Mouse (Mus musculus) monocyte, adult 5-6 weeks (primary cell): ENCODE results near the gene Lrrtm4. TPM values are rescaled to one million over a fixed set of nuclear protein-coding genes. Genes with fewer than 3 reads are reported as not detected.

Experiments used
- ATAC-seq: fragments of 153-309, 156-312 bp; replicated peaks from 2 replicates; pipeline ENCODE4 v1.8.0; 2017; ENCODE audit warnings: mild to moderate bottlenecking; ENCODE audit not compliant: low TSS enrichment, insufficient number of reproducible peaks, severe bottlenecking, poor library complexity, low FRiP score
- total RNA-seq: library from RNA; stranded (forward); fragments of 200-1000, 200-491, 200-594 nt; gene quantifications from 3 replicates; pipeline ENCODE4 v1.2.3, GENCODE M21; 2017

The Lrrtm4 gene
- total RNA-seq, 1 experiment from 2014 or later: not detected

DNA sequence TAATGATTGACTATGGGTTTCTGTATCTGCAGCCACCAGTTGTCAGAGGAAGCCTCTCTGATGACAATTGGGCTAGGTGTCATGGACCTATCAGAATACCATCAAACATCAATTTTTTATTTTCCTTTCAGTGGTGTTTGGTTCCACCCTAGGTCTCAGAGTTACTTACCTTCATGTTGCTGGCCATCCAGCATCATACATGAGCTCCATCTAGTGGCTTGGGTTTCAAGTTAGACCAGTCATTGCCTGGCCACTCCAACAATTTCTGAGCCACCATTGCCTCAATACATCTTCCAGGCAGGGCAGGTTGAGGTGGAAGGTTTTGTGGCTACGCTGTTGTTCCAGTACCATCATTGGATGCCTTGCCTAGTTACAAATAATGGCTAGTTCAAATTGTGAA lies 268.3 kb downstream of the Lrrtm4 start:
- ATAC-seq: no peak

DNA sequence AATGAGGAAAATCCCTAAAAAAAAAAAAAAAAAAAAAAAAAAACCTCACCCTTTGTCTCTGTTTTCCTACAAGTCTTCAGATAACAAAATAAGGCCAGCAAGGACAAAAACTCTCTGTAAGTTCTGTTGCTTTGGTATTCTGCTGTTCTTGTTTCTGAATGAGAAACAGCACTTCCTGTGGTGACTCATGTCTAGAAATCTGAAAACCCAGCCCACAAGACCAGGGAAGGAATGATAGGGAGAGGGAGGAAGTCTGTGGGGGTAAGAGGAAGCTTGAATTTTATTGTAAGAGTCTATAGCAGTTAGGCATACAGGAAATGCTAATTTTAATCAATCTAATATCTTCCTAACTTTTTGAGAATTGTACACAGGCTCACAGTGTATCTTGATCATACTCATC lies 283.2 kb downstream of the Lrrtm4 start:
- ATAC-seq: no peak

DNA sequence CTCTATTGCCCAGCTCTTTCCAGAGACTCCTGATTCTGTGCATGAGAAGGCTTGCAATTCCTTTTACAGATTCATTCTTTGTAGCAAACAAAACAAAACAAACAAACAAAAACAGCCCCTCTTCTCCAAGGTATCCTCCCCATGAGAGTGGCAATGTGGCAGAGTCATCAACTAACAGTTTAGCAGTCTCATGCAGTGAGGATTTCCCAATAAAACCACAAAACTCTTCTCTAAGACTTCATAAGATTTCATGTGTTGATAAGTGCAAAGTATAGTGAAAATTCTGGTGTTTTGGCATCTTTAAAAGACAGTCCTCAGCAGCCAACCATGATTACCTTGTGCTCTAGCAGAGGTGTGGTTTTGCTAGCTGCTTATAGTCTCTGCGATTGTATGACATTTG lies 284.9 kb downstream of the Lrrtm4 start:
- no peak for ATAC-seq

- ATAC-seq: no peak
These were observed 309.7 kb downstream of the Lrrtm4 start for GRCm38 (mm10) chr6:80328391-80328790.

DNA sequence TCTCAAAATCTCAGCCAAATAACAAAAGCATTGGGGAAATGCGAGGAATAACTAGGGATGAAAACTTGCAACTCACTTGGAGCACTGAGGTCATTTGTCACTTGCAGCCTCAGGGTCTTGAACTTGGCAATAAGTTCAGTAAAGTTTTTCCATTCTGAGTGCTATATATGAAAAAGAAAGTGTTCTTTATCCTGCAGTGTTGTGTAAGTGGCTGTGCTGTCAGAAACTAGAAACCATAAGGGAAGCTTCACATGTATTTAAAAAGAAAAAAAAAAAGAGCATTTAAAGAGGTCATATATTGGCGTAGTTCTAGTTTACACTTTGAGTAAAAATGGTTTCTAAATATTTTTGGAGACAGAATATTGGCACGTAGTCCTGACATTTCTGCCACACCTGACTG lies 313.1 kb downstream of the Lrrtm4 start:
- no peak for ATAC-seq

- no peak for ATAC-seq
These were observed 333.6 kb downstream of the Lrrtm4 start for GRCm38 (mm10) chr6:80352307-80352706.

DNA sequence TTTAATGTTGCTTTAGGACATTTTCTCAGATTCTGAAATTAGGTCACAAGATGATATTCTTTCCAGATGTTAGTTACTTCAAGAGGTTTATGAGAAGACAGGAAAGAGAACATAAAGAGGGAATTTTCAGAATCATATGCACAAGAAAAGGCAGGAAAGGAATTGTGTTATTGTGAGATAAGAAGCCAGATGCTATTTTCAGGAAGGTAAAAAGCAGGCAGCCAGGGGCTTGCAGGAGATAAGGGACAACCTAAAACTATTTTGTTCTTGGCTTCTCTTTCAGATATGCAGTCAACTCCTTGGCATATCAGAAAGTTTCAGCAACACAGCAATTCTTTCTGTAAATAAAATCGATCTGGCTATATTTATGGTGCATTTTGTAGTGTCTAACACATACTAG lies 338.4 kb downstream of the Lrrtm4 start:
- no peak for ATAC-seq

- no peak for ATAC-seq
These were observed 344.9 kb downstream of the Lrrtm4 start for GRCm38 (mm10) chr6:80363593-80363992.

- no peak for ATAC-seq
These were observed 347.9 kb downstream of the Lrrtm4 start for GRCm38 (mm10) chr6:80366532-80366931.

DNA sequence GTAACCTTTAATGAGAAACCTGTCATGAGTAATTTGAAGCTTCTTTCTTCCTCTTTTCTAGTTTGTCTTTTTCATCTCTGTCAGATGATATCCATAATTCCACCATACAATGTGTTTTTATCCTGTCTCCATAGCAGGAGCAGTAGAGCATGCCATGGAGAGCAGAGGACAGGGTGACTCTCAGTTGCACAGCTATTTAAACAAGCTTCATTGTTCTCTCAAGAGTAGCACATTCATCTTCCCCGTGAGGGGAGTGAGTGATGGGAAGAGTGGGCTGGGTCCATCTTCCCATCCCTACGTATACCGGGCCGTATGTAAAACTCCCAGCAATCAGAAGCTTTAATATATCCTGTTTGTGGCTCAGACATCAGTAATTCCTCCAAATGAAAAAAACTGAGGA lies 370.9 kb downstream of the Lrrtm4 start:
- ATAC-seq: no peak

GRCm38 (mm10) chr6:80406757-80407156 lies 388.1 kb downstream of the Lrrtm4 start:
- ATAC-seq: no peak

DNA sequence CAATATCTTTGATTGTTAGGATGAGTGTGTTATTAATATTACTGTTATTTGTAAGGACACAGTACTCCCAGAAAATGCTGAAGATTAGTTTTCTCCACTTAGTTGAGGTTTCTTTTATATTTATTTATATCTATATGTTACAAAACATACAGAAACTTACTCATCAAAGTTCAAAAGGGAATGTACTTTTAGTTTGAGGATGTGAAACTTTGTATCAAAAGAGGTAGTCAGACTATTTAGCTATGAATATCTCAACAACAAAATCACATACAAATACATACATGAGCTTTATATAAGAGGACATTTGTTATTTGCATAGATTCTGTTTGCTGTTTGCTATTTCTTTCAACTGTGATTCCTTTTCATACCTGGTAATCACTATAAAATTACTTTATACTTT lies 421.5 kb downstream of the Lrrtm4 start:
- no peak for ATAC-seq

GRCm38 (mm10) chr6:80470546-80470945 lies 451.9 kb downstream of the Lrrtm4 start:
- ATAC-seq: no peak

DNA sequence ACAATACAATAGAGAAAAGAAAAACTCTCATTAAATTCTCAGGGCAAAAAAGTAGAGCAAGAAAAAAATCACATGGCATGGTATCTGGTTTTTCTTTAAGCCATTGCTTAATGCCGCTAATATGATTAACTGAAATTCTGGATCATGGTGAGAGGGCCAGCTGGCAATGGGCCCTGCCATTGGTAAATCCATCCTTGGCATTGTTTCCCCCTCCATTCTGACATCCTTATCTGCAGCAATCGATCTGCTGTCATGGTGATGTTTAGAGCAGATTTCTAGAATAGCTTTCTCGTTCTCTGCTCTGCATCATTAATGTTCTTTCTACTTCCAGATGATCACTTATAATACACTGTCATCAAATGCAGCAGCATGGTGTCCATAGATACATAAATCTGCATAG lies 457.5 kb downstream of the Lrrtm4 start:
- no peak for ATAC-seq

- ATAC-seq: no peak
These were observed 526.3 kb downstream of the Lrrtm4 start for GRCm38 (mm10) chr6:80545017-80545416.

DNA sequence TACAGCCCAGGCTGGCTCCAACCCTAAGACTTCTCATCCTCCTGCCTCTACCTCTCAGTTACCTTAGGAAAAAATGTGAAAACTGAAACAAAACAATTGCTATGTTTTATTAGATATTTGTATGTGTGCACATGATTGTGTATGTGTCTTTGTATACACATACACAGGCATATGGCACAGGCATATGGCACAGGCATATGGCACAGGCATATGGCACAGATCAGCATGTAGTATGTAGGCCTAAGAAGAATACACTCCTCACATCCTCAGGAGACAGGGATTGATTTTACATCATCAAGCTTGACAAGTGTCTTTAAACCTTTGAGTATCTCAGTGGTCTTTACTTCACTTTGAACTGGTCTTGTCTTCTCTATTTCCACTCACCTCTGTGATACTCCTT lies 531.2 kb downstream of the Lrrtm4 start:
- ATAC-seq: no peak

DNA sequence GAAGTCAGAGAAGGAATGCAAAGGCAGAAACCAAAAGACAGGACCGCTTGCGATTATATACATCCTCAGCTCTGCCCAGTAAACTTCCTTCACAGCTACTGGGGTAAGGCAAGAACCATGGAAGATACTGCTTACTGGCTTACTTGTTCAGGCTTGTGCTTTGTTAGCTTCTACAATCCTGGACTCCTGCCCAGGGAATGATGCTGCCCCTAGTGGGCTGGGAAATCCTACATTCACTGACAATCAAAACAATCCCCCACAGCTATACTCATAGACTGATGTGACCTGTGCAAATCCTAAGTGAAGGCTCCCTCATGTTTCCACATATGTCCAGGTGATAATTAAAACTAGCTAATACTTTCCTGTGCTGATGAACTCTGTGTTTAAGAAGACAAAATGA lies 534.7 kb downstream of the Lrrtm4 start:
- ATAC-seq: no peak

DNA sequence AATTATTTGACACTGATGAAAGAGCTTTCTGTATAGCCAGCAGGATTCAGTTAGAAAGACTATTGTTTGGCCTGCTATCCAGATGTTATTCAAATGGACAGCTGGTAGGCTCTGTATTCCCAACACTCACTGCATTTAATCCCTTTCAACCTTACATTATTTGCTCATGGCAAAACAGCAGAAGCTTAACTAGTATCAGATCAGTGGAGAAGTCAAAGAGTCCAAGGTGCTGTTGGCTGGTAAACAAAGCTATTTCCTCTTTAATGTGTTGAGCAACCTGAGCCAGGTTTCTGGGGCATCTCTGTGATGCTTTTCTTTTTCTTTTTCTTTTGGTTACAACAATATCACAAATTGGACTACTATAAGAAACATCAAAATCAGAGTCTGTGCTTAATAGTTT lies 536.3 kb downstream of the Lrrtm4 start:
- no peak for ATAC-seq

- ATAC-seq: no peak
These were observed 558.5 kb downstream of the Lrrtm4 start for GRCm38 (mm10) chr6:80577227-80577626.

- ATAC-seq: no peak
These were observed 563.5 kb downstream of the Lrrtm4 start for GRCm38 (mm10) chr6:80582225-80582624.

- ATAC-seq: no peak
These were observed 571.1 kb downstream of the Lrrtm4 start for GRCm38 (mm10) chr6:80589776-80590175.

DNA sequence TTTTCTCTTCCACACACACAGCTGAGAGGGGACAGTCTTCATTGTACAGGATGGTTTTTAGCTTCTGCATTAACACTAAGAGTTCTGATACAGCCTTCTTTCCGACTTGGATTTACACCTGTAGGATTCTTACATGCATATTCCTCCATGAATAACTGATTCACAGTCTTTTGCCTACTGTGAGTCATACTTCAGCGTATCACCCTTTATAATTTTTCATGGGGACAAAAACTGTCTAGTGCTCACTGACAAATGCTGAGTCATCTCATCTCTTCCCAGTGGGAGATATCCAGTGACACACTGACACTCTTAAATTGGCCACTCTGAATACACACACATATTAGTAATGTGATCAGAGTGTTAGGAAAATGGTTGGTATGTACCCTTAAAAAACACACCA lies 600.8 kb downstream of the Lrrtm4 start:
- no peak for ATAC-seq
